Mouse (Mus musculus): ENCODE measurements around the gene Pm20d1.

Gene Pm20d1

DNA sequence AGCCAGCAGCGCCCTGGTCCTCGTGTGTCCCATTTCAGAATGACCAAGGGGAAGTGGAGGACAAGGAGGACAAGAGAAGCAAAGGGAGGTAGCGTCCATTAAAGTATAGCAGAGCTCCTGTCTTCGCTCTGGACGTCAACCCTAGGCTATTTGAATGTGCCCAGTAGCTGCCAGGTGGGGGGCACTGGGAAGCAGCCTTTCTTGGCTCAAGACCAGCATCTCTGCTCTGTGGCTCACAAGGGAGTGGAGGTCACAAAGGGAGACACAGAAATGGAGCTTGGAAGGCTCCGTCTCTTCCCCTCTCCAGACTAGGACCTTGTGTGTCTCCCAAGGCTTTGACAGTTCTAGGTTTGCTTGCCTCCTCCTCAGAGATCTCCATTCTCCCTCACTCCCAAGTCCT lies 19.7 kb downstream of the Pm20d1 start:
- ChIA-PET CTCF (interaction anchor here in 2 of 4 experiments (0.9 to 1.5 kb wide), 4 partner anchors 10 to 115 kb away, joined by 3 to 5 read pairs (median 4); no protein-coding TSS in a partner anchor), POLR2A (interaction anchor here in 2 of 4 experiments (0.6 to 4.2 kb wide), 9 partner anchors 11 to 73 kb away, joined by 3 to 20 read pairs (median 4); partner anchors contain the start of genes Pm20d1 (in 2 of the 2) and Slc41a1 (in 2 of the 2))

DNA sequence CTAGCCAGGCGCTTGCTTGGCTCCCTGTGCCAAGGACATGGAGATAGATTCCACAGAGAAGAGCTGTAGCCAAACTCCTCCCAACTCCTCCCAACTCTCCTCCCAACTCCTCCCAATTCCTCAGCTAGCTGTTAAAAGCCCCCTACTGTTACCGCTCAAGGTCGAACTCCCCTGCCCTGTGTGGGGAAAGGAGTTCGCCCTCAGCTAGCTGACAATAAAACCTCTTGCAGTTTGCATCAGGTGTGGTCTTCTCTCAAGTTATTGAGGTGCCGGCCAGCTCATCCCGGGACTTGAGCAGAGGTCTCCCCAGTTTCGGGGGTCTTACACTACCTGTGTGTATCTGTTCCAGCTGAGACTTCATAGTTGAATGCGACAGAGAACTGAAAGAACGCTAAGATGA lies 23.2 kb downstream of the Pm20d1 start:
- ChIA-PET CTCF (interaction anchor here in 2 of 4 experiments (0.7 to 1.1 kb wide), 3 partner anchors 62 to 225 kb away, joined by 3 read pairs; no protein-coding TSS in a partner anchor), POLR2A (interaction anchor here in 3 of 4 experiments (0.6 to 2.5 kb wide), 11 partner anchors 9 to 1971 kb away, joined by 3 to 9 read pairs (median 3); partner anchors contain the start of genes Elk4 (in 1 of the 3), Fam72a (in 1 of the 3), Pm20d1 (in 1 of the 3) and Srgap2 (in 1 of the 3))

DNA sequence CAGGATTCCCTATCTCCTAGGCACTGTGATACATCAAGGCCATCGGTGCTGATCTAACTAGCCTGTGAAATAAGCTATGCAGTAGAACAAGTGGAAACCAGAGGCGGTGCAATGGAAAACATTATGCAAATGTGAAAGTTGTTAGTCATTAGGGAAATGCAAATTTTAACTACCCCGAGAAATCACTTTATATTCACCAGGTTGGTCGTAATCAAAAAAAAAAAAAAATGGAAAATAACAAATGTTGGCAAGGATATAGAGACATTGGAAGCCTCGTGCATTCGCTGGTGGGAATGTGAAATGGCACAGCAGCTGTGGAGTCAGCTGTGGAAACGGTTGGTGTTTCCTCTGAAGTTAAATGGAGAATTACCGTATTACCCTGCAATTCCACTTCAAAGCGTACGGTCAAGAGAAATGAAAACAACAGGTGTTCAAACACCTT lies 23.7 kb downstream of the Pm20d1 start:
- CTCF ChIA-PET: interaction anchor here in 2 of 4 experiments (0.7 to 1.1 kb wide), 4 partner anchors 61 to 225 kb away, joined by 3 read pairs; no protein-coding TSS in a partner anchor
- POLR2A ChIA-PET: interaction anchor here (0.6 to 2.5 kb wide), 10 partner anchors 8 to 293 kb away, joined by 3 to 9 read pairs (median 4); partner anchors contain the start of genes Fam72a (in 1 of the 4), Pm20d1 (in 1 of the 4) and Srgap2 (in 1 of the 4)

DNA sequence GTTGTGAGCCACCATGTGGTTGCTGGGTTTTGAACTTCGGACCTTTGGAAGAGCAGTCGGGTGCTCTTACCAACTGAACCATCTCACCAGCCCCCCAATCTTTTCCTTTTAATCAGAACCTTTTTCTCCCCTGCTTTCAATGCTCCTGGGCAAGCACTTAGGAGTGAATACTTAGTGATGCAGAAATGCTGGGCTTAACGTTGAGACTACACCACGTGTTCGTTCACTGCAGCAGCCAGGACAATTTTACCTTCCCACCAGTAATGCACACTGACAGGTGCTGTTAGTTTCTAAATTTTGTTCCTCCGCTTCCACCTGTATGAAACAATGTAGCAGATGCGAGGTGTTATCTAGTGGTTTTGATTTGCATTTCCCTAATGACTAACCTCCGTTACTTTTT lies 25.1 kb downstream of the Pm20d1 start:
- ChIA-PET POLR2A (interaction anchor here in 2 of 4 experiments (0.7 to 2.5 kb wide), 8 partner anchors 10 to 66 kb away, joined by 3 to 10 read pairs (median 4); no protein-coding TSS in a partner anchor), CTCF (interaction anchor here in 3 of 4 experiments (0.6 to 1.5 kb wide), 3 partner anchors 8 to 955 kb away, joined by 3 to 9 read pairs (median 4); no protein-coding TSS in a partner anchor)

GRCm38 (mm10) chr1:131822856-131823492 lies 25.8 kb downstream of the Pm20d1 start:
- ChIA-PET POLR2A (interaction anchor here in 3 of 4 experiments (0.6 to 2.4 kb wide), 19 partner anchors 9 to 638 kb away, joined by 3 to 10 read pairs (median 4); partner anchors contain the start of genes Pm20d1 (in 1 of the 3) and Srgap2 (in 1 of the 3)), CTCF (interaction anchor here in 3 of 4 experiments (0.5 to 1.5 kb wide), 9 partner anchors 9 to 364 kb away, joined by 3 to 4 read pairs (median 3); no protein-coding TSS in a partner anchor)

DNA sequence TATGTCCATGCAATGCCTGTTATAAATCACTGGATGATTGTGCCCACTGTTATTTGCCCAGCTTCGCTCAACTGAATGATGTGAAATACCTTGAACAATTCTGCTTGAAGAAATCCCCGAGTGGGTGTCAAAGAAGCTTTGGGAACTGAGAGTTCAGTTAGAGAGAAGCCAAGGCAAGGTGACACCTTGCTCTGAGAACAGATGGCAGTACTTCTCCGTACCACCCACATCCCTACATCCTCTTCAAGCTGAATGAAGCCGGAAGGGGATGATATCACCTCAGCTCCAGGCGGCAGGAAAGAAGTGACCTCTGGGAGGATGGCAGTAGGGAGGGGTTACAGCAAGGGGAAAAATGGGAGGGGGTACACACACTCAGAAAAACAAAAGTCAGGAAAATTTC lies 26.4 kb downstream of the Pm20d1 start:
- ChIA-PET CTCF (interaction anchor here in 3 of 4 experiments (0.5 to 1.5 kb wide), 8 partner anchors 9 to 729 kb away, joined by 3 to 4 read pairs (median 3); no protein-coding TSS in a partner anchor), POLR2A (interaction anchor here in 3 of 4 experiments (0.6 to 2.4 kb wide), 18 partner anchors 8 to 639 kb away, joined by 3 to 10 read pairs (median 4); partner anchors contain the start of gene Pm20d1 (in 1 of the 3))

DNA sequence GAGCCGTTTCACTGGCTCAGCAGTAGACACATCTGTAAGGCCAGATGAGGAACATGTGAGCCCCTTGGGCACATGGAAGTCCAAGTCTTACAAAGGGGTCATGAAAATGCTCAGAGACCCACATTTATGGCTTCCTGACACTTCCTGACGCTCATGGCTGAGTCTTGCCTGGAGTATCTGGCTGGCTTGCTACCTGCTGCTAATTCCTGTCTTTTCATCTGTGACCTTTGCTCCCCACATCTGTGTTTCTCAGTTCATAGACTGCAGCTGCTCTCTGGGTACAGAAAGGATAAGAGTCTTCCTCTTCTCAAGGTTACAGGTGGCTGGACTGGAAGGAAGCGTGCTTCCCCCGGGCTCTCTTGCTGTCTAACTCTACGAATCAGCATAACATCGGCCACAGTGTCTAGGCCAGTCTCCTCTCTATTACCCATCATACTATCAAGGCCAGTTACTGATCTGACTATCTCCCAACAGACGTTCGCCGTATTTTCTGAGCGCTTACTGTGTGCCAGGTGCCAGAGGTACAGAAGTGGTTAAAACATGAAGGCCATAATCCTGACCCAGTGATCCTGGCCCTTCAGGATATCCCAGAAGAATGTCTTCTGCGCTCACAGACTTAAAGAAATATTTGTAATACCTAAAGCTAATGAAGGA lies 27.5 kb downstream of the Pm20d1 start:
- POLR2A ChIA-PET: interaction anchor here in 2 of 4 experiments (1.5 to 1.8 kb wide), 4 partner anchors 10 to 68 kb away, joined by 4 to 8 read pairs (median 6); no protein-coding TSS in a partner anchor
- CTCF ChIA-PET: no interaction called here

GRCm38 (mm10) chr1:131827207-131827786 lies 30.1 kb downstream of the Pm20d1 start, which contains the start of gene Slc41a1:
Gene Slc41a1, plus strand, starts transcription at chr1:131827493.
- ChIA-PET POLR2A (interaction anchor here (0.5 to 1.4 kb wide), 64 partner anchors 8 to 734 kb away, joined by 3 to 22 read pairs (median 4); partner anchors contain the start of genes Fam72a (in 3 of the 4), Pm20d1 (in 3 of the 4), Srgap2 (in 3 of the 4) and Rab29 (in 2 of the 4)), CTCF (interaction anchor here (0.6 to 1.2 kb wide), 16 partner anchors 13 to 427 kb away, joined by 3 to 6 read pairs (median 4); partner anchors contain the start of gene Rab29 (in 1 of the 4))

GRCm38 (mm10) chr1:131827787-131828258 lies 30.6 kb downstream of the Pm20d1 start:
- CTCF ChIA-PET: interaction anchor here (0.6 to 1.2 kb wide), 17 partner anchors 13 to 426 kb away, joined by 3 to 6 read pairs (median 4); partner anchors contain the start of gene Rab29 (in 1 of the 4)
- POLR2A ChIA-PET: interaction anchor here (0.5 to 1.4 kb wide), 64 partner anchors 8 to 735 kb away, joined by 3 to 22 read pairs (median 4); partner anchors contain the start of genes Fam72a (in 3 of the 4), Pm20d1 (in 3 of the 4), Srgap2 (in 3 of the 4) and Rab29 (in 2 of the 4)

- ChIA-PET CTCF (interaction anchor here in 3 of 4 experiments (0.6 to 1.3 kb wide), 7 partner anchors 14 to 116 kb away, joined by 3 to 6 read pairs (median 3); no protein-coding TSS in a partner anchor), POLR2A (interaction anchor here in 3 of 4 experiments (0.7 to 1.6 kb wide), 40 partner anchors 8 to 310 kb away, joined by 3 to 22 read pairs (median 6); partner anchors contain the start of genes Pm20d1 (in 3 of the 3), Fam72a (in 2 of the 3), Rab29 (in 2 of the 3) and Srgap2 (in 2 of the 3))
These were observed 31.3 kb downstream of the Pm20d1 start for GRCm38 (mm10) chr1:131828297-131829126.

DNA sequence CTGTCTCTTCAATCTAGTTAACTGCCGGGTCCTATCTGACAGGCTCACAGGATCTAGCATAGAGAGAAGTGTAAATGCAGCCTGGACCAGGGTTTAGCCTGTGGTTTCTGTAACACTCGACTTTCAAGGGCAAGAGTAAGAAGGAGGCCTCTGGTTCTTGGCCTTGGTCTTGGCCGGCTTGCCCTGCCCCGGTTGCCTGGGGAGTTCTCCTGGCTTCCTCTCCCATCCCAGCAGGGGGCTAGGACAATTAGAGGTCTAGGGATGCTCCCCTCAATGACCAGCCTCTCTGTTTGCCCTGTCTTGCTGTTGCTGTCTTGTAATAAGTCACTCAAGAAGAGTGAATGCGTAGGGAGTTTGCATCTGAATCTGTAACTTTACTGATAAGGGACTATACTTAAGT lies 32.1 kb downstream of the Pm20d1 start:
- ChIA-PET CTCF (interaction anchor here in 2 of 4 experiments (0.7 to 1.3 kb wide), 3 partner anchors 8 to 53 kb away, joined by 3 to 4 read pairs (median 3); no protein-coding TSS in a partner anchor), POLR2A (interaction anchor here in 2 of 4 experiments (0.7 to 1.6 kb wide), 5 partner anchors 9 to 108 kb away, joined by 3 to 4 read pairs (median 3); no protein-coding TSS in a partner anchor)

DNA sequence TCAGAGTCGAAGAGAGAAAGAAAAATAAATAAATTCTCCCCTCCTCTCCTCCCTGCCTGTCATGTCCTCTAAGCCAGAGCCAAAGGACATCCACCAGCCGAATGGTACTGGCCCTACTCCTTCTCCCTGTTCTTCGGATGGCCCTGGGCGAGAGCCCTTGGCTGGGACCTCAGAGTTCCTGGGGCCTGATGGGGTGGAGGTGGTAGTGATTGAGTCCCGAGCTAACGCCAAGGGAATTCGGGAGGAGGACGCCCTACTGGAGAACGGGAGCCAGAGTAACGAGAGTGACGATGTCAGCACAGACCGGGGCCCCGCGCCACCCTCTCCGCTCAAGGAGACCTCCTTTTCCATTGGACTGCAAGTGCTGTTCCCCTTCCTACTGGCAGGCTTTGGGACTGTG lies 33.4 kb downstream of the Pm20d1 start:
- ChIA-PET POLR2A (interaction anchor here in 2 of 4 experiments (0.7 to 2.1 kb wide), 3 partner anchors 9 to 37 kb away, joined by 3 to 6 read pairs (median 6); partner anchors contain the start of gene Rab29 (in 1 of the 2)), CTCF (interaction anchor here in 3 of 4 experiments (0.5 to 2.0 kb wide), 3 partner anchors 17 to 219 kb away, joined by 5 to 7 read pairs (median 5); no protein-coding TSS in a partner anchor)

- CTCF ChIA-PET: interaction anchor here in 3 of 4 experiments (0.5 to 2.0 kb wide), 5 partner anchors 17 to 780 kb away, joined by 3 to 7 read pairs (median 5); no protein-coding TSS in a partner anchor
- POLR2A ChIA-PET: interaction anchor here in 2 of 4 experiments (0.7 to 2.1 kb wide), 7 partner anchors 8 to 36 kb away, joined by 3 to 10 read pairs (median 6); partner anchors contain the start of genes Pm20d1 (in 1 of the 2) and Rab29 (in 1 of the 2)
These were observed 33.9 kb downstream of the Pm20d1 start for GRCm38 (mm10) chr1:131830971-131831641.

DNA sequence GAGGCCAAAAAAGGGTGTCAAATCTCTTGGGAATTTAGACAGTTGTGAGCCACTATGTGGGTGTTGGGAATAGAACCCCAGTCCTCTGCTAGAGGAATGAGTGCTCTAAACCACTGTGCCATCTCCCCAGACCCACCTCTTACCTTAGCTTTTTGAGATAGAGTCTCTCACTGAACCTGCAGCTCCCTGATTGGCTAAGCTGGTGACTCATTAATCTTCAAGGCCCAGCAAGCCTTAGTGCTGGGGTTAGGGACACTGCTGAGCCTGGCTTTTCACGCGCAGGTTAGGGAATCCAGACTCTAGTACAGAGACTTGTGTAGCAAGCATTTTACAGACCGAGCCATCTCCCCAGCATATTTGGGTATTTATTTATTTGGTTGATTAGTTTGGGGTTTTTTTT lies 39.9 kb downstream of the Pm20d1 start:
- ChIA-PET CTCF (no interaction called here), POLR2A (interaction anchor here in 2 of 4 experiments (0.5 to 2.7 kb wide), 6 partner anchors 9 to 29 kb away, joined by 3 to 12 read pairs (median 4); partner anchors contain the start of gene Slc41a1 (in 2 of the 2))

DNA sequence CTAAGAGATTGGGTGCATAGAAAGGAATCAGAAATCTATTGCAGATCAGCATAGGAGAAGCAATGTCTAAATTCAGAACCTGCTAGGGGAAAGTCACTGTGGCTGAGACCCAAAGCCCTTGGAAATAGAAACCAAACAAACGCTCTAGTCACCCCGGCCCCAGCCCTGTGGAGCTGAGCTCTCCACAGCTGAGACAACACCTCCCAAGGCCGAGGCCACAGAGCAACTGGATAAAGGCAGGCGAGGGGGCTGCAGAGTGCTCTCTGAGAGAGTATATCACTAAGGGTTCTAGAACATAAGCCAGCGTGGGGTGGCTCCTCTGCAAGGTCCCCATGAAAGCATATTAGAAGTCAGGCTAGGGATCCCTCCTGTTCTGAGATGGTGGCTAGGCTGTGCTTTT lies 41.4 kb downstream of the Pm20d1 start:
- CTCF ChIA-PET: interaction anchor here in 2 of 4 experiments (0.6 to 0.7 kb wide), 2 partner anchors 44 to 215 kb away, joined by 3 to 5 read pairs; no protein-coding TSS in a partner anchor
- POLR2A ChIA-PET: interaction anchor here in 2 of 4 experiments (0.7 to 2.7 kb wide), 5 partner anchors 9 to 110 kb away, joined by 3 to 12 read pairs (median 4); partner anchors contain the start of genes Slc41a1 (in 2 of the 2) and Rab29 (in 1 of the 2)

Data from embryonic stem cell, embryonic (primary cell).